Mouse (Mus musculus) forebrain, embryonic 16.5 days (tissue): ENCODE results near the gene Rnase11. TPM values are rescaled to one million over a fixed set of nuclear protein-coding genes. Genes with fewer than 3 reads are reported as not detected.

ENCODE experiments used
- ATAC-seq: fragments of 200-750 bp; cut with Nextera tagmentation; 2 replicates; pipeline ENCODE4 v1.8.0; 2017; ENCODE audit warnings: mild to moderate bottlenecking, moderate library complexity
- H3K27ac ChIP-seq: fragments of 300-500 bp; sonication (generic); 2 replicates; pipeline ENCODE4 v1.5.1; 2014; ENCODE audit warnings: low read length, control low read depth
- H3K27me3 ChIP-seq: fragments of 300-500 bp; sonication (generic); replicated peaks from 2 replicates; pipeline ENCODE4 v1.6.1; 2014; ENCODE audit warnings: low read length; ENCODE audit not compliant: control insufficient read depth, insufficient read depth
- H3K36me3 ChIP-seq: fragments of 300-500 bp; sonication (generic); 2 replicates; pipeline ENCODE4 v1.6.1; 2014; ENCODE audit not compliant: control insufficient read depth, insufficient read depth
- H3K4me1 ChIP-seq: fragments of 300-500 bp; sonication (generic); replicated peaks from 2 replicates; pipeline ENCODE4 v1.6.1; 2014; ENCODE audit warnings: low read length; ENCODE audit not compliant: control insufficient read depth, insufficient read depth
- H3K4me2 ChIP-seq: fragments of 300-500 bp; sonication (generic); 2 replicates; pipeline ENCODE4 v1.6.1; 2014; ENCODE audit warnings: mild to moderate bottlenecking, low read length, control low read depth
- H3K4me3 ChIP-seq: fragments of 300-500 bp; sonication (generic); replicated peaks from 2 replicates; pipeline ENCODE4 v1.5.1; 2014; ENCODE audit warnings: mild to moderate bottlenecking, low read length, control low read depth
- H3K9ac ChIP-seq: fragments of 300-500 bp; sonication (generic); replicated peaks from 2 replicates; pipeline ENCODE4 v1.6.1; 2014; ENCODE audit warnings: low read depth, low read length, control low read depth
- H3K9me3 ChIP-seq: fragments of 300-500 bp; sonication (generic); 2 replicates; pipeline ENCODE4 v1.6.1; 2016; ENCODE audit warnings: low read length; ENCODE audit not compliant: control insufficient read depth
- WGBS: fragments of 180-500 bp; shearing (Covaris S2); extraction: QIAGEN DNeasy Blood & Tissue Kit; methylation state at CpG from one replicate; pipeline ENCODE4 v1.1.7; 2014; 5-methylcytosine and 5-hydroxymethylcytosine counted together
- polyA plus RNA-seq: library from polyadenylated mRNA; unstranded; fragments of >200 nt; fragmentation: Nextera tagmentation; extraction: Ambion mirVana; gene quantifications from 2 replicates; pipeline ENCODE4 v1.2.1, GENCODE M21; 2015

Rnase11 gene
- polyA plus RNA-seq, 1 experiment from 2014 or later = not detected

- no peaks in the 10 kb centered on the region for H3K9me3 ChIP-seq
- 93% methylated on average over 8 of the region's 8 CpGs for WGBS
- H3K4me3 ChIP-seq = no peak within 1 kb of the TSS
- peaks cover 5% of the 10 kb centered on the region; the same call in 1 of the 2 replicates for H3K4me1 ChIP-seq
- H3K4me2 ChIP-seq = no peak within 1 kb of the TSS
- no peaks in the 10 kb centered on the region for H3K36me3 ChIP-seq
- H3K27ac ChIP-seq = no peak within 1 kb of the TSS
- H3K9ac ChIP-seq = no peak within 1 kb of the TSS
- ATAC-seq = no peak
- H3K27me3 ChIP-seq = no peaks in the 10 kb centered on the region
Measured at GRCm38 (mm10) chr14:51007152-51007801, 42.7 kb downstream of the Rnase11 start, which contains the start of gene Rnase10. Rnase10 (plus strand) TSS chr14:51007751.

Other genes with a start within 250 kb of the Rnase11 start
- gene Ccnb1ip1, start 242.4 kb downstream of the Rnase11 start, polyA plus RNA-seq = not detected in 2 replicates
- gene Parp2, start 242.3 kb downstream of the Rnase11 start, polyA plus RNA-seq = 53.3 and 56.7 TPM in 2 replicates
- gene Tep1, start 179.6 kb downstream of the Rnase11 start, polyA plus RNA-seq = 1.1 and 2.2 TPM in 2 replicates
- 0.31 and 0.68 TPM in 2 replicates for gene Klhl33, start 152.7 kb downstream of the Rnase11 start, polyA plus RNA-seq
- gene Osgep, start 125.3 kb downstream of the Rnase11 start, polyA plus RNA-seq = 140 and 146 TPM in 2 replicates
- gene Apex1, start 125.2 kb downstream of the Rnase11 start, polyA plus RNA-seq = 265 and 283 TPM in 2 replicates
- gene Pip4p1, start 119.3 kb downstream of the Rnase11 start, polyA plus RNA-seq = 100 and 101 TPM in 2 replicates
- gene Pnp, start 119.1 kb downstream of the Rnase11 start, polyA plus RNA-seq = 15.8 and 17.2 TPM in 2 replicates
- gene Gm49342, start 105.6 kb downstream of the Rnase11 start, polyA plus RNA-seq = 3.2 TPM in 1 of 2 replicates, not detected in the other
- 0.47 and 0.63 TPM in 2 replicates for gene Pnp2, start 94.2 kb downstream of the Rnase11 start, polyA plus RNA-seq
- gene Rnase10, start 42.4 kb downstream of the Rnase11 start, polyA plus RNA-seq = not detected in 2 replicates
- not detected in 2 replicates for gene Rnase9, start 8.3 kb downstream of the Rnase11 start, polyA plus RNA-seq
- gene Rnase12, start 7.5 kb upstream of the Rnase11 start, polyA plus RNA-seq = not detected in 2 replicates
- 0.04 TPM in 1 of 2 replicates, not detected in the other for gene Olfr750, start 24.3 kb upstream of the Rnase11 start, polyA plus RNA-seq
- gene Rnase4, start 40.9 kb upstream of the Rnase11 start, polyA plus RNA-seq = 11.1 and 11.6 TPM in 2 replicates
- gene Ang, start 41.0 kb upstream of the Rnase11 start, polyA plus RNA-seq = 2.4 and 3.0 TPM in 2 replicates
- gene Eddm3b, start 64.3 kb upstream of the Rnase11 start, polyA plus RNA-seq = not detected in 2 replicates
- 0.22 and 0.77 TPM in 2 replicates for gene Rnase6, start 73.7 kb upstream of the Rnase11 start, polyA plus RNA-seq
- gene Rnase1, start 96.6 kb upstream of the Rnase11 start, polyA plus RNA-seq = 0.50 TPM in 1 of 2 replicates, not detected in the other
- not detected in 2 replicates for gene Rnase2b, start 112.1 kb upstream of the Rnase11 start, polyA plus RNA-seq
- not detected in 2 replicates for gene Ang2, start 149.0 kb upstream of the Rnase11 start, polyA plus RNA-seq
- gene Ear14, start 153.2 kb upstream of the Rnase11 start, polyA plus RNA-seq = not detected in 2 replicates
- gene Rnase2a, start 205.9 kb upstream of the Rnase11 start, polyA plus RNA-seq = not detected in 2 replicates